Mouse (Mus musculus) limb, embryonic 14.5 days (tissue): ENCODE results near the gene Zfp697. TPM values are rescaled to one million over a fixed set of nuclear protein-coding genes. Genes with fewer than 3 reads are reported as not detected.
"Not testable (repeated sequence)": the region's sequence is repeated elsewhere in the genome, so short reads cannot be mapped to it uniquely, and the experiment has no call there.

Source experiments
- ATAC-seq: fragments of 200-750 bp; cut with Nextera tagmentation; 2 replicates; pipeline ENCODE4 v1.8.0; 2017; ENCODE audit warnings: low read depth, moderate number of reproducible peaks, moderate TSS enrichment; ENCODE audit not compliant: low FRiP score
- DNase-seq: peaks from one replicate; pipeline ENCODE4 v3.0.0-alpha.2; 2015; ENCODE audit warnings: low spot score
- H3K27ac ChIP-seq: fragments of 300-500 bp; sonication (generic); replicated peaks from 2 replicates; pipeline ENCODE4 v1.5.1; 2014; ENCODE audit warnings: low read depth, mild to moderate bottlenecking, low read length, moderate library complexity, mixed read lengths
- H3K27me3 ChIP-seq: fragments of 300-500 bp; sonication (generic); 2 replicates; pipeline ENCODE4 v1.6.1; 2014; ENCODE audit warnings: low read length, mixed read lengths; ENCODE audit not compliant: control insufficient read depth, insufficient read depth
- H3K36me3 ChIP-seq: fragments of 300-500 bp; sonication (generic); 2 replicates; pipeline ENCODE4 v1.6.1; 2014; ENCODE audit warnings: mild to moderate bottlenecking, low read length, moderate library complexity, mixed read lengths; ENCODE audit not compliant: control insufficient read depth, insufficient read depth
- H3K4me1 ChIP-seq: fragments of 300-500 bp; sonication (generic); 2 replicates; pipeline ENCODE4 v1.6.1; 2014; ENCODE audit warnings: antibody characterized with exemption, low read length, mixed read lengths; ENCODE audit not compliant: control insufficient read depth, insufficient read depth
- H3K4me2 ChIP-seq: fragments of 300-500 bp; sonication (generic); replicated peaks from 2 replicates; pipeline ENCODE4 v1.6.1; 2014; ENCODE audit warnings: low read depth, mild to moderate bottlenecking, low read length, moderate library complexity; ENCODE audit not compliant: severe bottlenecking
- H3K4me3 ChIP-seq: fragments of 300-500 bp; sonication (generic); replicated peaks from 2 replicates; pipeline ENCODE4 v1.5.1; 2014; ENCODE audit warnings: low read length
- H3K9ac ChIP-seq: fragments of 300-500 bp; sonication (generic); 2 replicates; pipeline ENCODE4 v1.6.1; 2014; ENCODE audit warnings: mild to moderate bottlenecking, low read depth, low read length, moderate library complexity; ENCODE audit not compliant: severe bottlenecking
- H3K9me3 ChIP-seq: fragments of 300-500 bp; sonication (generic); 2 replicates; pipeline ENCODE4 v1.6.1; 2016; ENCODE audit warnings: low read length; ENCODE audit not compliant: control insufficient read depth
- POLR2A ChIP-seq: fragments of 200-500 bp; IDR thresholded peaks from 2 replicates; pipeline ENCODE4 v1.8.0; 2012; ENCODE audit warnings: inconsistent platforms, mild to moderate bottlenecking, moderate library complexity, borderline replicate concordance; ENCODE audit not compliant: insufficient read depth, insufficient read length; ENCODE audit errors: extremely low read depth
- WGBS: fragments of 180-500 bp; shearing (Covaris S2); extraction: QIAGEN DNeasy Blood & Tissue Kit; methylation state at CpG from one replicate; pipeline ENCODE4 v1.1.7; 2014; 5-methylcytosine and 5-hydroxymethylcytosine counted together
- polyA plus RNA-seq, 2 experiments: library from polyadenylated mRNA; depleted of rRNA in 1 of 2; stranded (reverse) in 1 of 2; unstranded in 1 of 2; fragments of >200 nt; fragmentation: Nextera tagmentation in 1 of 2; extraction: Ambion mirVana in 1 of 2; gene quantifications; 2 replicates each; pipeline versions ENCODE4 v1.2.1 to v1.2.3; 2012 to 2014

Zfp697 gene
- polyA plus RNA-seq, 2 experiments = 6.4 to 8.6 TPM

DNA sequence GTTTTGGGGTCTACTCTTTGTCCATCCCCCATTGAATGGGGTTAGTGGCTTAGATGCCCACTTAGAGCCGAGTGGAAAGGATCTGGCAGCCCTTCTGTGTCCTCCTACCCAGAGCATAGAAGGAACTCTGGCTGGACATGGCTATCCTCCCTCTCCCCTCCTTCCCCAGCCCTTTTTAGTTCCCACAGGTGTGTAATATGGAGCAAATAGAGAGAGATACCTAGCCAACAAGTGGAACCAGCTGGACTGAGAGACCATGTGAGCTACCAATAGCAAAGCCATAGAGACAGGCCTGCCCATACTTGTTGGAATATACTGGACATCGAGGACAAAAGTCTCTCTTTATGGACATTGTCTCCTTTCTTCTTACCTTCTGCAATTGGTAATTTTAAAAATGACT is 185.5 kb downstream of the Zfp697 start:
- DNase-seq, H3K36me3 ChIP-seq, H3K4me1 ChIP-seq, H3K4me3 ChIP-seq, ATAC-seq, H3K9me3 ChIP-seq, H3K4me2 ChIP-seq, H3K27me3 ChIP-seq, H3K9ac ChIP-seq, H3K27ac ChIP-seq: not testable (repeated sequence)
- WGBS = 85% methylated on average over 2 of the region's 2 CpGs

GRCm38 (mm10) chr3:98581024-98581423 is 198.8 kb downstream of the Zfp697 start:
- H3K4me1 ChIP-seq, ATAC-seq, H3K4me3 ChIP-seq, H3K27ac ChIP-seq, H3K9me3 ChIP-seq, H3K36me3 ChIP-seq, H3K4me2 ChIP-seq, H3K9ac ChIP-seq, H3K27me3 ChIP-seq: not testable (repeated sequence)
- no CpG with 5 or more reads among the region's 1 CpGs for WGBS
- DNase-seq = peak; percentile 33

DNA sequence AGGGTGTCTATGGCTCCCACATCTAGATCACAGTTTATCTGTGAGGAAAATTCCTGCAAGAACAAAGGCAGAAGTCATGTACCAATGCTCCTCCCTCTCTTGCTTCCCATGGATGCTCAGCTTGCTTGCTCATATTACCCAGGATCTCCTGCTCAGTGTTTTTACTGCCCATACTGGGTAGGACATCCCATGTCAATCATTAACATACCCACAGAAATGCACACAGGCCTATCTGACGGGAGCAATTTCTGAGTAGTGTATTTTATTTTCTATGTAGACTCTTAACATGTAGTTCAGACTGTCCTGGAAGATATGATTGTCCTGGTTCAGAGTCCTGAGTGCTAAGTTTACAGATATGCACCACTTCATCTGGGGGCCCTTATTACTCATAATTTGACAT is 199.9 kb downstream of the Zfp697 start:
- not testable (repeated sequence) for H3K27ac ChIP-seq, H3K4me3 ChIP-seq, DNase-seq, H3K36me3 ChIP-seq, ATAC-seq, H3K4me2 ChIP-seq, H3K9me3 ChIP-seq, H3K4me1 ChIP-seq, H3K9ac ChIP-seq, H3K27me3 ChIP-seq
- WGBS = no CpG with 5 or more reads among the region's 1 CpGs

DNA sequence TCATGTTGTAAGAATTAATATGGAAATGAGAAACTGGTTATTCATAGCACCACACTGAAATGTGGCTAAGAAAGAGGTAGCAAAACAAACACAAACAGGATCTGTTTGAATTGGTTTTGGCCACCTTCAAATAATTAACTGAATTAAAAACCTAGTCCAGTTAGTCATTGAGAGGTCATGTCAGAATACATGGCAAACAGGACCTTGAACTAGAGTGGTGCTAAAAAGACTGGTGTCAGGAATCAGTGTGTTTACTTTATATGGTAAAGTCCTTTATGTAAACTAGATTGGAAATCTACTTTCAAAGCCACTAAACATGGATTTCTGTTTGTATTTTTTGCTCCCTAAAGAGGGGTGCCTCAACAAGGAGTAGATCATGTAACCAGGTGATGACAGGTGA is 200.4 kb downstream of the Zfp697 start:
- not testable (repeated sequence) for H3K36me3 ChIP-seq, H3K9ac ChIP-seq, H3K4me3 ChIP-seq, H3K27me3 ChIP-seq, H3K4me1 ChIP-seq, DNase-seq, H3K4me2 ChIP-seq, ATAC-seq, H3K9me3 ChIP-seq, H3K27ac ChIP-seq

- H3K27ac ChIP-seq = no peak overlapping the region
- no peaks in the 10 kb centered on the region for H3K36me3 ChIP-seq
- H3K9me3 ChIP-seq = no peaks in the 10 kb centered on the region
- no peak overlapping the region for H3K4me2 ChIP-seq
- no peak overlapping the region for H3K9ac ChIP-seq
- DNase-seq = no peak
- 88% methylated on average over 2 of the region's 2 CpGs for WGBS
- H3K27me3 ChIP-seq = no peaks in the 10 kb centered on the region
- no peaks in the 10 kb centered on the region for H3K4me1 ChIP-seq
- no peak overlapping the region for H3K4me3 ChIP-seq
- no peak for TF ChIP-seq POLR2A
- ATAC-seq = no peak
Measured at GRCm38 (mm10) chr3:98587721-98588120, 205.5 kb downstream of the Zfp697 start.

DNA sequence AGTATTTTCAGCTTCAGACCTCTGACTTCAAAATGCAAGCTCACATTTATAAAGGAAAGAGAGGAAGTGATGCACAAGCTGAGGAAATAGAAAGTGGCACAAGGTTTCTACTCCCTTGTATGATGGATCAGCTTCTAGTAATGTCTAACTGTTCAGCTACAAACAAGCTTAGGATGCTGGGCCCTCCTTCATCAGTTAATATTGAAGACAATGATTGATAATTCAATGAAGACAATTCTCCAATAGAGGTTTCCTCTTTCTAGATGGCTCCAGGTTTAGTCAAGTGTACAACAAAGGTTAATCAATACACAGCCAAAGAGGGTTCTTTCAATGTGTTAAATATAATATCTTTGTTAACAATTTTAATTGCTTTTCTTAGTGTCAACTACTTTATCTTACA is 206.4 kb downstream of the Zfp697 start, which contains the start of gene Gm10681:
TSS of gene Gm10681 (minus strand) at position 101 of the 400 bp plus-strand sequence.
- H3K4me1 ChIP-seq = no peaks in the 10 kb centered on the region
- no peak within 1 kb of the TSS for H3K27ac ChIP-seq
- no peak within 1 kb of the TSS for H3K9ac ChIP-seq
- DNase-seq (no peak), ATAC-seq (no peak)
- no peaks in the 10 kb centered on the region for H3K36me3 ChIP-seq
- no peaks in the 10 kb centered on the region for H3K9me3 ChIP-seq
- H3K4me2 ChIP-seq = no peak within 1 kb of the TSS
- no peaks in the 10 kb centered on the region for H3K27me3 ChIP-seq
- no peak within 1 kb of the TSS for H3K4me3 ChIP-seq
- no peak for TF ChIP-seq POLR2A

DNA sequence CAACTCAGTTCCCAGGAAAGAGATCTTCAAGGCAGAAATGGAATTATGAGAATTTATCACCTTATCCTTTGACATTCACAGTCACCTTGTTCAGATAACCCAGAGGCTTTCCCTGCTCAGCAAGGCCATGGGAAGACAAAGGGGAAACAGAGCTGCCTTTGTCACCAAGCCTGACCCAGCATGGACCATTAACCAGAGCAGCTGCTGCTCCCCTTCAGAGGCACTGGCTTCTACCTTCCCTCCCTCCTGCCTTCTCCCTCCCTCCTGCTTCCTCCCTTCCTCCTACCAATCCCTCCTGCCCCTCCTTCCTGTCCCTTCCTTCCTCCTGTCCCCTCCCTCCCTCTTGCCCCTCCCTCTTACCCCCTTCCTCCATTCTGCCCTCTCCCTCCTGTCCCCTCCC is 231.3 kb downstream of the Zfp697 start:
- not testable (repeated sequence) for H3K4me1 ChIP-seq, ATAC-seq, H3K9ac ChIP-seq

More for the DNA sequence above, 231.3 kb downstream of the Zfp697 start:
- DNase-seq, H3K27ac ChIP-seq, H3K9me3 ChIP-seq, H3K4me3 ChIP-seq, H3K36me3 ChIP-seq, H3K27me3 ChIP-seq, H3K4me2 ChIP-seq: not testable (repeated sequence)
